Mouse (Mus musculus) CD4-positive, CD25-positive, alpha-beta regulatory T cell, adult 4 months (primary cell): ENCODE measurements around the gene Cyb561. TPM values are rescaled to one million over a fixed set of nuclear protein-coding genes. Genes with fewer than 3 reads are reported as not detected.
A peak's percentile ranks its signal among the peaks of the same experiment; 100 is the strongest.

Source experiments
- ATAC-seq: one replicate; pipeline ENCODE4 v1.8.0; 2017
- polyA plus RNA-seq, 2 experiments: library from polyadenylated mRNA; unstranded; fragments of 100-300 nt; shearing (Covaris generic); gene quantifications; one replicate each; pipeline ENCODE4 v1.2.1; 2017

Gene Cyb561
- 1 to 10 TPM in 1 of 2 experiments, under 1 TPM in 1; 0.48 to 1.7 TPM for polyA plus RNA-seq

DNA sequence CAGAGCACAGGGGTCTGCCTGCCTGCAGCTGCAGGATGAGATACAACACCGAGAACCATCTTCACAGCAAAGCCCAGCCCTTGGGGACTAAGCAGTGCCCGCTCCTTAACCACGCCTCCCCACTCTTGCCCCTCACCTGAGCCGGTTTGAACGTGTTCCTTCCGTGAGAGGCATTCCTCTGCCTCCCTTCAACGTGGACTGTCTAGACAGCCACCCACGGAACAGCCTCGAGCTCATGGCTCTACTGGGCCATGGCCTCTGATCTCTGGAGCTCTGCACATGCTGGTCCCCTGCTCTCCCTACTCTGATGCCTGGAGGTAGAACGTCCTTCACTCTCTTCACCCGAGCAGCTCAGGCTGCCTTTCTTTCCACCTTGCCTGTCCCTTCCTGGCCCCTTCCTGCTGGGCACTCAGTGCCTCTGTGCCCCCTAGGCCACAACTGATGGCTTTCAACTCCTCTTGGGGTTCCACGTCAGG is at the start of gene Cyb561:
TSS of gene Cyb561 (minus strand) at position 426 of the 476 bp plus-strand sequence.
- no peak for ATAC-seq

DNA sequence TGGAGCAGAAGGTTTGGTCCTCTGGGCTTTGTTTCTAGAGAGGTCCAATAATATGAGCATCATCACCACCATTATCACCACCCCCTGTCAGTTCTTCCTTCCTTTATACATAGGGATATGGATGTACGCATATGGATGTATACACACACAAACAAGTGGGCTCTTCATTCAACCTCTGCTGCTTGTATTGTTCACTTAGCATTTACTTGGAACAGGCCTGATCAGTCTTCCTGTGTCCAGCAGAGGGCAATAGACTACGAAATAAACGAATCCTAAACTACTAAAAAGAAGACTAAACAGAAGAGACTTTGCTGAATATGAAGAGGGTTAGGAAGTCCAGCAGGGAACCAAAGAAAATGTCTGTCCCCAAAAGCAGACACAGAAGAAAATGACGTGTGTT is 48.6 kb upstream of the Cyb561 start:
- peak; percentile 51 for ATAC-seq

DNA sequence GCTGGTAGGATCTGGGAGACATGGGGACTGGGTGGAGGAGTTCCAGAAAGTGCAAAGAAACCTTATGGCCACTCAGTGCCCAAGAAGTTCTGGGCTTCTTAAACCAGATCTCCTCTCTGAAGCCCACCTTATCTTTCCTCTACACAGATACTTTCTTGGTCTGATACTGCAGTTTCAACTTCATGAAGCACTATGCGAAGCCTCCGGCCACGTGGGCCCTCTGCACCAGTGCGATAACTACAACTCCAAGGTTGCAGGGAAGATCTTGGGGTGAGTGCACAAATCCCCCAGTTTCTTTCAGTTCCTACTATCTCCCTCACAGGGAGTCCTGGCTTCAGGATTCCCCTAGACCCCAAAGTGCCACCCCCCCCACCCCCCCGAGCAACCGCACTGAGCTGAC is 46.9 kb upstream of the Cyb561 start:
- no peak for ATAC-seq

DNA sequence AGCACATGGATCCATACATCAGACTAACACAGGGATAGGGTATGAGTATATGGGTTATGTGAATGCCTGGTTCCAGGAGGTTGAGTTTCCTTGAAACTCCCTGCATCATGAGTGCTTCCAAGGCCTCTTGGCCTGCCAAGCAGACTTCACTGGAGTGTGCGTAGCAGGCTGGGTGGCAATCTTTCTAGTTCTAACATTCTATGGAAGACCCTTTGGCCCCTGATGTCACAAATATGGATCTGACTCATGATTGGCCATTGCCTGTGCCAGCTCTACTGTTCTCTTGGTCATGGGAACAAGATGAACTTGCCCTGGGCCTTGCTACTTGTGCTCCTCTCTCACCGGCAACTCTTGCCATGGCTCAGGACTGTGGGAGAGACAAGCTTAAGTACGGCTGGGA is 41.2 kb upstream of the Cyb561 start, which contains the start of gene Ace3:
TSS of gene Ace3 (plus strand) at position 301 of the 400 bp plus-strand sequence.
- ATAC-seq: no peak

DNA sequence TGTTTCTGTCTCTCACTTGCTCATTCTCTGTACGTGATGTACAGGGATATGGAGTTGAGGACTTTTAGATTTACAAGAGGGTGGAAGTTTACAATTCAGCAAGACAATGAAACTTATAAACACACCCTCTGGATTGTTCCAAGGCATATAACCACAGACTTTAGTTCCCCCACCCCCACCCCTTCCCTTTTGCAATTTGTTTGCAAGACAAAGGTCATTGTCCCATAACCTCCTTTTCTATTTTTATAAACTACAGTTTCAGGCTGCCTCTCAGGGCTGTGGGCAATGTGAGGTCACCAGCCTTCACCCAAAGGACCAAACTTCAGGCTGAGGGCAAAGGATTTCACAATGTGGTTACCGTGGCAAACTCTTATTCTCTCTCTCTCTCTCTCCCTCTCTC is 37.1 kb upstream of the Cyb561 start:
- ATAC-seq: no peak

DNA sequence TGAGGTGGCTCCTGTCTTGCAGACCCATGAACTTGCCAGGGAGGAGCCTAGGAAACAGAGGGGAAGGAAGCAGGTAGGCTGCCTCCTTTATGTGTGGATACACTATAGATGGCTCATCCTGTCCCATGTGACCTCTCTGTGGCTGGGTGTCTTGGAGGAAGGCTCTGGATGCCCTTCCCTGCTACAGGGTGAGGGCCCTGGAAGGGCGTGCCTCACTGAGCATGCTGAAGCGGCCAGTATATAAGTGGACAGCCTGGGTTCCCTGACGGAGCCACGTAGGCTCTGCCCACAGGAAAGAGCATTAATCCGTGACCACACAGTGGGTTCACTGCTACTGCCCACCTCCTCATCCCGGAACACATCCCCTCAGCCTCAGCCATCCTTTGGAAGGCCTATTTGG is 36.3 kb upstream of the Cyb561 start:
- no peak for ATAC-seq

DNA sequence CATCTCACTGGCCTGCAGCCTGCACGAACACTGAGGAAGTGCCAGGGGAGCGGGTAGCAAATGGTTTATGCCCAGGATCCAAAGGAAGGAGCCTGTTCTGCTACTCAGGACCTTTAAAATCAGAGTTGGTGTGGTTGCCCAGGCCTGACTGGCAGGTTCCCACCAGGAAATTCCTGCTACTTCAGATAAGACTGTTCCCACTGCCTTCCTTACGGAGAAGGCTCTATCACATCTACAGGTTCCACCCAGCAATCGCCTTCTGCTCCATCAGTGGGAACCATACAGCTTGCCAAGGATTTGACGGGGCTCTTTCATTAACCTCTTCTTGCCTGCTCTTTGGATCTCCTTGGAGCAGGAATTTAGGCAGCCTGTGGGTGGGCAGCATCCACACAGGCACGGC is 34.3 kb upstream of the Cyb561 start:
- ATAC-seq: no peak

DNA sequence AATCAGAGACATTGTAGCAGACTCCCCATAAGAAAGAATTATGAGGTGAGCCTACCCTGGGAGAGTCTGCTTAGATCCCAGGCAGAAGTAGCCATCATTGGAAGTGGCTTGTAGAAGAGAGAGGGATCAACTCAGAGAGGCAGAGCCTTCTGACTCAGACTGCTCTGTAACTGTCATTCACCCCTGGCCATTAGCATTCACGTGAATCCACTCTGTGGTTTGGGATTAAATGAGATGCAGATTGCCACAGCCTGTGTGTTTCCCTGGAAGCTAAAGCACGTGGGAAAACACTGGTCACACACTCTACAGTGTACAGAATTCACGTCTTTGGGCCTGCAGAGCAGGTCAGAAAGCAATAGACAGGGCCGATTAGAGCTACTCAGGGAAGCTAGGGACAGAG is 31.3 kb upstream of the Cyb561 start:
- no peak for ATAC-seq

DNA sequence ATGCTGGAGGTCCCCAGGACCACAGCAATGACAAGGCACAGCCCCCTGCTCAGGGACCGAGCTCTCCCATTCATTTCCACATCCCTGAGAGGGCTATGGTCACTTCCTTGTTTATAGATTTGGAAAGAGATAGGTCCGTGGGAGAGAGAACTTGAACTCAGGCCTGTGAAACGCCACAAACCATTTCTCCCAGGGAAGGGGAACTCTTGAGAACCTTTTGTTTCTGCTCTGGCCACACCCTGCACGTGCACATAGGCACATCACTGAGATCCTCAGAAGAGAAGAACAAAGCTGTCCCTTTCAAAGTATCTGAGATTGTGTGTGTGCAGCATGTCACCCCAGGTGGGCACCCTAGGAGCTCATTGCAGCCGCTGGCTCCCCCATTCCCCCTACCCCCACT is 25.5 kb upstream of the Cyb561 start:
- no peak for ATAC-seq

DNA sequence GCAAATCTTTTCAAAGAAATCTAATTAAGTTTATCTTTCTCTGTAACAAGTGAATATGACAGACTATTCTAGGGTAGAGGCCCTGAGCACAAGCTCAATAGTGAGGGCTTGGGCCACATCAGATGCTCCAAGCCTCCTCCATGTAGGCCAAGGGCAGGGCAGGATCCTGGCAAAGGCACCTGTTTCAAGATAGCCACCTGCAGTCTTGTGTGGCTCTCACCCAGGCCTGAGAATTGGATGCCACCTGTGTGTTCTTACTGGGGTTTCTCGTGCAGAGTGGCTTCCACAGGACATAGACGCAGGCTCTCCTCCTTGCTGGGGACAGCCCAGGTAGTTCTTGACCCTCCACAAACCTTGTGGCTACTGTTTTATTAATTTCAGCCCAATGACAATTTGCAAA is 25.1 kb upstream of the Cyb561 start:
- ATAC-seq: no peak

DNA sequence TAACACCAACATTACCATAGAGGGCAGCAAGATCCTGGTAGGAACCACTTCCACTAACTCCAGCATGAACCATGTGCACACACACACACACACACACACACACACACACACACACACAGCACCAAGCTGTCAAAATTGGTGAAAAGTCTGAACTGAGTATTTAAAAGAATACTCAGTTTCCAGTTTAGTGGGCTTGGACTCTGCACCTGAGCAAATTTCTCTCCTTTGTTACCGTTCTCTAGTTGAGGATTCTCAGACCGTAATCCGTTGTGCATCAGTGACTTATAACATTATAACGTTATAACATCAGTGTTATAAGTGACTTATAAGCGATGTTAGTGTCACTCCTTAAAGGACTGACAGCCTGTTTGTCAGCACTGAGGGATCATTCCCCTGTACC is 22.5 kb upstream of the Cyb561 start:
- no peak for ATAC-seq

DNA sequence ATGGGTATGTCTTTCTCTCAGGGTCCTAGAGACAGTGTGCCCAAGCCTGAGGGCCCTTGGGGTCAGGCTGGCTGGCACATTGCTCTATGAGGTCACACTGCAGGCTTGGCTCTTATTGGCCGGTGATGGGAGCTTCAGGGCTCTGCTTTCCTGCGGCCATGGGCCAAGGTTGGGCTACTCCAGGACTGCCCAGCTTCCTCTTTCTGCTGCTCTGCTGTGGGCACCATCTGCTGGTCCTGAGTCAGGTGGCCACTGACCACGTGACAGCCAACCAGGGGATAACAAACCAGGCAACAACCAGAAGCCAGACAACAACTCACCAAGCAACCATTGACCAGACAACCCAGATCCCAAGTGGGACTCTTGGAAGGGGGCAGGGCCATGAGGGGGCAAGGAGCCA is 21.9 kb upstream of the Cyb561 start:
- ATAC-seq: no peak

DNA sequence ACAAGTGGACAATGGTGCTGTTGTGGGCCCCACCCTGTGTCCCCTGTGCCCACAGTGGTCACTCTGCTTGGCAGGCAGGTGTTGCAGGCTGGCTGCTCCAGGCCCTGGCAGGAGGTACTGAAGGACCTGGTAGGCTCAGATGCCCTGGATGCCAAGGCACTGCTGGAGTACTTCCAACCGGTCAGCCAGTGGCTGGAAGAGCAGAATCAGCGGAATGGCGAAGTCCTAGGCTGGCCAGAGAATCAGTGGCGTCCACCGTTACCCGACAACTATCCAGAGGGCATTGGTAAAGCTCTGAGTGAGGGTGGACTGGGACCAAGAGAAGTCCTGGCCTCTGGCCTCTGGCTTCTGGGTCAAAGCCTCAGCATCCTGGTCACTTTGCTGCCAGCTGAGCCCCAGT is 21.5 kb upstream of the Cyb561 start:
- no peak for ATAC-seq

DNA sequence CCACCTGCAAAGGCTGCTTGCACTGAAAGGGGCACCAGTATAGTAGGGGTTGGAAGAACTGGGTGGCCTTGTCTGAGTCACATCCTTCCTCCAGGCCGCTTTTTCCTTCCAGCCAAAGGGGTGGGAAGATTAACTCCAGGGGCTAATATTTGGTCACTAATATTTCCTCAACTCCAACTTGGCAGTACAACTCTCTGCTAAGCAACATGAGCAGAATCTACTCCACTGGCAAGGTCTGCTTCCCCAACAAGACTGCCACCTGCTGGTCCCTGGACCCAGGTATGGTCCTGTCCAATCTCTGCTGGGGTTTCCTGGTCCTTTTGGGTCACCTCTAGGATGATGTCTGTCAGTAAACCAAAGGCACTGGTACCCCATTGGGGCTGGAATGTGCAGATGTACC is 16.4 kb upstream of the Cyb561 start:
- ATAC-seq: no peak

DNA sequence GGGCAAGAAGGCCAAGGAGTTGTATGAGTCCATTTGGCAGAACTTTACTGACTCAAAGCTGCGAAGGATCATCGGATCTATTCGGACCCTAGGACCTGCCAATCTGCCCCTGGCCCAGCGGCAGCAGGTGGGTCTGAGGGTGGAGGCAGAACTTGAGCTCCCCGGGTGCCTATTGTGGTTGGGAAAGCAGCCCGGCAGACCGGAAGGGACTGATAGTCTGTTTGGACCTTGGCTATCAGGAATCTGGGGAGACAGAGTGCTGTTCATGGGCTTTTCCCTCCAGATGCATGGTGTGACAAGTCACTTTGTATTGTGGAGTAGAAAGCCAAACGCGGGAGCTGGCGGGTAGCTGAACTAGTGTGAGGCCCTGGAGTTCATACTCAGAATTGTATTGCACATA is 15.8 kb upstream of the Cyb561 start:
- ATAC-seq: no peak

DNA sequence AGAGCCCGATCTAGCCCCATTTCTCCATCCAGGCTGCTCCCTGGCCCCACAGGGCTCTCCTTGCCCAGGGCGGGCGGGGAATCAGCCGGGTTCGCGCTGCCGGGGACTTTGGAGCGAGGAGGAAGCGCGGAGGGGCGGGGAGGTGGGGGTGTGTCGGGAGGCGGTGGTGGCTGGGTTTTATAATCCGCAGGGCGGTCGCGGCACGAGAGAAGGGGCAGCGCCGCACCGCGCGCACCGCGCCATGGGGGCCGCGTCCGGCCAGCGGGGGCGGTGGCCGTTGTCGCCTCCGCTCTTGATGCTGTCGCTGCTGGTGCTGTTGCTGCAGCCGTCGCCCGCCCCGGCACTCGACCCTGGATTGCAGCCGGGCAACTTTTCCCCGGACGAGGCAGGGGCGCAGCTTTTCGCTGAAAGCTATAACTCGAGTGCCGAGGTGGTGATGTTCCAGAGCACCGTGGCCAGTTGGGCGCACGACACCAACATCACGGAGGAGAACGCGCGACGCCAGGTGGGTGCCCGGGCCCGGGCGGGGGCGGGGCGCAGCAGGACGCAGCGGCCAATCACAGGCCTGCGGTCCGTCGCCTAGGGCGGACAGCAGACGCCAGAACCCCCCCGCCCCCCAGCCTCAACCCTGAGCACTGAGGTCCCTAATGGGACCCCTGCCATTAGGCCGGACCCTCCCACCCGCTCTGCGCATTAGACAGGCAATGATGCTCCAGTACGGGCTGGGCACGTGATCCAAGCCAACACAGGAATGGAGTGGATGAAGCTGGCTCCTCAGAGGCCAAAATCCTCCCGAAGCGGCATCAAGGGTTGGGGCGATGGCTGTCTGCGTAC is 14.8 kb upstream of the Cyb561 start, which contains the start of gene Ace:
TSS of gene Ace (plus strand) at position 205 of the 834 bp plus-strand sequence.
- ATAC-seq: no peak

DNA sequence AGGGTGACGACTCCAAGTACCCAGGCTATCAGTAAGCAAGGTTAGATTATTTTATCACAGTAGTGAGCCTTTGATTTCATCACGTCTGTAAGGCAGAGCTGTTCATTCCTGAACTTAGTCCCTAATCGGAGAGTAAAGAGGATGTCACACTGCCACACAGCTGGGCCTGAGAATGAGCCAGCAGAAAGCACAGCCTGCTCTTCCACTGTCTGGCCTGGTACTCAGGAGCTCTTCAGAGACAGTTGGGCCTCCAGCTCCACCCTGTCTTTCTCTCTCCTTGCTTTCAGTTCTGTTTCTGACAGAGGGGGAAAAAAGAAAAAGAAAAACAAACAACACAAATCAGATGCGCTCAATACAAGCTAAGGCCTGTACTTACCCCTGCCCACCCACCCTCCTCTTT is 13.2 kb upstream of the Cyb561 start:
- no peak for ATAC-seq

DNA sequence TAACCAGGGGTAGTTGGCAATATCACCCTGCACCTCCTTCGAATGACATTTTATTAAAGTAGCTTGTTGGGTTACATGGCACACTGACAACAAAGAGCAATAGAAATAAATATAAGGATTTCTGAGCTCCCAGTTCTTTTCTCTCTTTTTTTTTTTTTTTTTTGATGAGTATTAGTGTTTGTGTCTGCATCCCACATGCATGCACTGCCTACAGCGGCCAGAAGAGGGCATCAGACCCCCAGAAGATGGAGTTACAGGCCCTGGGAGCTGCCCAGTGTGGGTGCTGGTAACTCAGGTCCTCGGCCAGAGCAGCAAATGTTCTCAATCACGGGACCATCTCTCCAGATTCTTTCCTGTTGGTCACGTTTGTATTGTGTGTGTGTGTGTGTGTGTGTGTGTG is 11.6 kb upstream of the Cyb561 start:
- ATAC-seq: no peak

DNA sequence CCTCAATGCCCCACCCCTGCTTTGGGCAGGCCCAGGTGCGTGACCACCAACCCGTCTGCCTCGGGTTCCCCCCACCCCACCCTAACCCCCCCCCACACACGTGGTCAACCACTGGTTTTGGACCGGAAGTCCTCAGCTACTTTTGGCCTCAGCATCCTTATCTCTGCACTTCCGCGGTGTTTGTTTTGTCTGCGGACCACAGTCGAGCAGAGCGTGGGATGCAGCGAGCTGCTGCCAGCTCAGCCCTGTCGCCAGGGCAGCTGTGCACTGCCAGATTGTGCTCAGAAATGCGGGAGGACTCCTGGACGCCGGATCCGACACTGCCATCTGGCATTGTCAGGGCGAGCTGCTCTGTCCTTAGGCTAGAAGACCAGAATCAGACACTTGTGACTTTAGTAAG is 6.2 kb upstream of the Cyb561 start:
- no peak for ATAC-seq

DNA sequence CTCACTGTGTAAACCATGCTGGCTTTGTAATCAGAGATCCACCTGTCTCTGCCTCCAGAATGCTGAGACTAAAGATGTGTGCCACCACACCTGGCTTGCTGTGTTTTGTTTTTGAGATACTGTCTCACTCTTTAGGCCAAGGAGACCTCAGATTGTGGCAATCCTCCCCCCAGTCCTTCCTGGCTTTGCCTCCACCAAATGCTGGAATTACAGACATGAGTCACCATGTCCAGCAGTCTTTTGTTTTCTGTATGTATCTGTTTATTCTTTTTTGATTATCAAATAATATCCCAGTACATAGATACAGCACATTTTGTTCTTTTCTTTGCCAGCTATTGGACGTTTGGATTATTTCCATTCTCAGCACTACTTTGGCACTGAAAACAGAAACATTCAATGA is 5.4 kb upstream of the Cyb561 start:
- ATAC-seq: no peak

DNA sequence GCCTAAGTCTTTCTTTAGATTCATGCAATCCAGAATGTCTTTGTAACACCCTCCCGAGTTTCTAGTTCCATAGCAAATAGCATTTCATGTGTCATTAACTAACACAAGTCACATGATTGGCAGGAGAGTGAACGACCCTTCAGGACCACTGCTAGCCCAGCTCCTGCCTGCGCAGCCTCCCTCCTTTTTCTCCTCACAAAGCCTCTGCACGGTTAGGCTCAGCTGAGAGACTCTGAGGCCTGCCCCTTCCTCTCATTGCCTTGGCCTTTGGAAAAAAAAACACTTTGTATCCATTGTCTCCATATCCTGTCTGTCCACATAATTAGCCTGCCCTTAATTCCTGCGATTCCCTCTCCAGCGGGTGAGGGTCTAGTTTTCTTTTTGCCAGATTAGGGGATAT is 4.4 kb upstream of the Cyb561 start:
- no peak for ATAC-seq

DNA sequence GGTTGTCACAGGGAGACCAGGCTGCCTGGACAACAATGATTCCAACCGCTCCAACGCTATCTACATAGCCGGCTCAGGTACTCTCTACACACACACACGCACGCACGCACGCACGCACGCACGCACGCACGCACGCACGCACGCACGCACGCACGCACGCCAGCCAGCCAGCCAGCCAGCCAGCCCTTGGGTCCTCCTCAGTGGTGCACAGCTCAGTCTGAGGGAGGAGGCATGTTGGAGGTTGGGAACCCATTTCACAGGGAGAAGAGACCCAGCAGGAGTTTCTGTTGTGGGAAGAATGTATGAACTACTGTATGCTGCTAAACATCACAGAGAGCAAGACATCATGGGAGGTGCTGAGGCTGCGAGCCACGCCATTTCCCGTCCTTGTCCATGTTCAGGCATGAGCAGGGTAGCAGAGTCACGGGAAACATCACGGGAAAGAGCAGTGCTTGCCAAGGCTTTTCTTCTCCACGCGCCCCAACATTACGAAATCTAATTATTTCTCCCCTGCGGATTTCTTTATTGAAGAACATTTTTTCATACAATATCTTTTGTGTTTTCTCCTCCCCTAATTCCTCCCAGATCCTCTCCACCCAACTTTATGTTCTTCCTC is 2.8 kb upstream of the Cyb561 start:
- no peak for ATAC-seq

DNA sequence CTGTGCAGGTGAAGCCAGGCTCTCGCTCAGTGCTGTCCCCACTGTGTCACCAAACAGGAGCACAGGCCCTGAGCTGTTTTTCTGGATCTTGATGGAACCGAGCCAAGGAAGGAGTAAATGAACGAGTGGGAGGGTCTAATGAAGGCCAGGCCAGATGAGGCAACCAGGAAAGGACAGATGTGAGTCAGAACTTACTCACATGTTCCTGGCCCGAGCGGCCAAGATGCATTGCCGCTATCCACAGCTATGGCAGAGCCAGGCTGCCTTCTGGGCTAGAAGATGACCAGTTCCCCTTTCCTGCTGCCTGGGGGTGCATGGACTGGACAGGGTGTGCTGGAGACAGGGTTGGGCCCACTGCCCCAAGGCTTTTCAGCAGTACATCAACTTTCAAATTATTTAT is 266 bp upstream of the Cyb561 start:
- ATAC-seq: no peak

DNA sequence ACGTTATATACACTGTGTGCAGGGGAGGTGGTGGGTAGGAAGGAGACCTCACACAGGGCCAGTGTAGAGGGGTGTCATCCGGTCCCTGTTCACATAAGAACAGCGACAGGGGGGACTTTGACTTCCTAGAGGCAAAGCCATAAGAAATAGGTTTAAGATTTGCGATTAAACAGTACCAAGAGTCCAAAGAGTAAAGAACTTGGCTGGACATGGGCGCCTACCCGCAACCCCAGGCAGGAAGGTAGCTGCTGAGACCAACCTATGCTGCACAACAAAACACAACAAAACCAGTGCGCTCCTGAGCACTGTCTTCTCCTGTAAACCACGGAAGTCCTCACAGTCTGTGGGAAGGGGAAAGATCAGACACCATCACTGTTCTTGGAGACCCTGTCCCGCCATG is 1.0 kb downstream of the Cyb561 start:
- no peak for ATAC-seq
